Mouse (Mus musculus) layer of hippocampus, adult 9-11 months (tissue): ENCODE measurements around the gene Acnat1.
"Not testable (repeated sequence)": the region's sequence is repeated elsewhere in the genome, so short reads cannot be mapped to it uniquely, and the experiment has no call there.

Experiments used
- DNase-seq: peaks from one replicate; pipeline ENCODE4 v3.0.0; 2022

Acnat1 gene

GRCm38 (mm10) chr4:49473435-49474100, at the start of gene Acnat1:
Gene Acnat1, minus strand, starts transcription at chr4:49473912.
- no peak for DNase-seq

GRCm38 (mm10) chr4:49522576-49522975, 48.9 kb upstream of the Acnat1 start:
- DNase-seq: peak; percentile 89

GRCm38 (mm10) chr4:49521346-49521745, 47.6 kb upstream of the Acnat1 start:
- DNase-seq: no peak

- DNase-seq: peak; percentile 98
Observed at GRCm38 (mm10) chr4:49520572-49521340, 47.0 kb upstream of the Acnat1 start, which contains the start of the genes Mrpl50 and Zfp189. Gene Mrpl50, minus strand, starts transcription at chr4:49521093. Gene Zfp189, plus strand, starts transcription at chr4:49521176.

- no peak for DNase-seq
Observed at GRCm38 (mm10) chr4:49519476-49519875, 45.8 kb upstream of the Acnat1 start.

- no peak for DNase-seq
Observed at GRCm38 (mm10) chr4:49514441-49514840, 40.7 kb upstream of the Acnat1 start.

GRCm38 (mm10) chr4:49512636-49513035, 38.9 kb upstream of the Acnat1 start:
- no peak for DNase-seq

GRCm38 (mm10) chr4:49510236-49510835, 36.6 kb upstream of the Acnat1 start:
- not testable (repeated sequence) for DNase-seq

GRCm38 (mm10) chr4:49509183-49509582, 35.5 kb upstream of the Acnat1 start:
- no peak for DNase-seq

- no peak for DNase-seq
Observed at GRCm38 (mm10) chr4:49506386-49506785, 32.7 kb upstream of the Acnat1 start, which contains the start of gene Baat. Gene Baat, minus strand, starts transcription at chr4:49506557.

- DNase-seq: no peak
Observed at GRCm38 (mm10) chr4:49503563-49503962, 29.9 kb upstream of the Acnat1 start.

- not testable (repeated sequence) for DNase-seq
Observed at GRCm38 (mm10) chr4:49485934-49486650, 12.4 kb upstream of the Acnat1 start.

GRCm38 (mm10) chr4:49485442-49485841, 11.7 kb upstream of the Acnat1 start:
- no peak for DNase-seq

GRCm38 (mm10) chr4:49480896-49481295, 7.2 kb upstream of the Acnat1 start:
- no peak for DNase-seq

GRCm38 (mm10) chr4:49480104-49480760, 6.5 kb upstream of the Acnat1 start:
- DNase-seq: no peak

- DNase-seq: not testable (repeated sequence)
Observed at GRCm38 (mm10) chr4:49479035-49479434, 5.3 kb upstream of the Acnat1 start.

- no peak for DNase-seq
Observed at GRCm38 (mm10) chr4:49478118-49478877, 4.6 kb upstream of the Acnat1 start.

GRCm38 (mm10) chr4:49474583-49474982, 871 bp upstream of the Acnat1 start:
- DNase-seq: no peak

GRCm38 (mm10) chr4:49469435-49470151, 4.1 kb downstream of the Acnat1 start:
- no peak for DNase-seq

- no peak for DNase-seq
Observed at GRCm38 (mm10) chr4:49467360-49467759, 6.4 kb downstream of the Acnat1 start.

- no peak for DNase-seq
Observed at GRCm38 (mm10) chr4:49456171-49456570, 17.5 kb downstream of the Acnat1 start.
